In the genomic region with DNA sequence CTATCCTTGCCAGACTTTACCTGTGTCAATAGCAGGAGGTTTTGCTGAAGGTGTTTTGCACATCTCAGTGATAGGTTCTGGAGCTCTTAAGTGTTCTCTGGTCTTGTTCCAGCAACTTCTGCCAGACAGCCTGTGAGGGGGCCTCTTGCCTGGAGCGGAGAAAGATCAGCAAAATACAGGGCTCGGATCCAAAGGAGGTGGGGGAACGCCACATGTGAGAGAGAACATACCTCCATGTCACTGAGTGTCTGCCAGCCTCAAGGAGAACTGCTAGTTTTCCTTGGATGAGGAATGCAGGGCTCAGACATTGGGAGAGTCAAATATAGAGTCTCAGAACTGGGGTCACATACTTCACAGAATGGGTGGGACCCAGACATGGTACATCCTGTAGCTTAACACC, we compare ENCODE assay signal across 13 mouse cellular contexts.
A peak's percentile ranks its signal among the peaks of the same experiment; 100 is the strongest.
DNase-seq lines count a peak whose midpoint lies in the region; ATAC-seq and TF ChIP-seq lines count a peak whose summit lies in the region.
"Had no signal": no experiment of that assay in that cellular context is flagged by ENCODE, and none has a peak within 500 bp of the region (broad histone marks: within the 10 kb centered on the region; RNA-seq: fewer than 3 reads in every experiment).

No protein-coding gene starts in this region.

- no peak for ATAC-seq in kidney, embryonic 15.5 days (replicated peaks; ENCODE audit: low FRiP score)
- ATAC-seq in kidney, embryonic 14.5 days (ENCODE audit: low FRiP score, low TSS enrichment) = no peak
- ATAC-seq in inflammation-experienced regulatory T-cells, adult 6 months = no peak
- ATAC-seq: forebrain, postnatal 0 days had no signal

- no peak overlapping the region for H3K4me2 ChIP-seq in kidney, embryonic 15.5 days
- no peak overlapping the region for H3K4me2 ChIP-seq in kidney, embryonic 14.5 days (replicated peaks; ENCODE audit: low read depth, low read length)
- H3K4me2 ChIP-seq: liver, embryonic 11.5 days; midbrain, embryonic 11.5 days had no signal

- intact Hi-C loops in left cerebral cortex, postnatal 36 days (cut with DNase I) = no loop called here

- no peaks in the 10 kb centered on the region for H3K27me3 ChIP-seq in kidney, embryonic 15.5 days
- H3K27me3 ChIP-seq in kidney, embryonic 14.5 days (ENCODE audit: control insufficient read depth, insufficient read depth, low read length) = no peaks in the 10 kb centered on the region

- DNase-seq in cerebellum, postnatal 10 days = peak; percentile 26 to 45
- no peak for DNase-seq in cerebellum, postnatal 36 days
- peak; percentile 33 for DNase-seq in brain, embryonic 14.5 days (ENCODE audit: low read depth)
- peak; percentile 16 to 25 for DNase-seq in left cerebral cortex, postnatal 36 days (ENCODE audit: low spot score in 2 of 2)
- no peak for DNase-seq in kidney, postnatal 25 days
- DNase-seq: cerebellum, adult 11 months; forebrain, postnatal 0 days; thymus, postnatal 4 days had no signal

- 0 out of 2 replicates have a peak overlapping the region, but pooled peaks have one; percentile 2 for H3K27ac ChIP-seq in kidney, embryonic 15.5 days
- H3K27ac ChIP-seq in kidney, embryonic 14.5 days (ENCODE audit: low read depth, low read length) = no peak overlapping the region

- no peak overlapping the region for H3K4me3 ChIP-seq in kidney, embryonic 15.5 days (replicated peaks)
- H3K4me3 ChIP-seq in kidney, embryonic 14.5 days (ENCODE audit: low read length) = no peak overlapping the region

- TF ChIP-seq CTCF in brain, embryonic 14.5 days (IDR thresholded peaks at IDR 0.05; ENCODE audit: borderline replicate concordance, extremely low read depth, insufficient read depth, insufficient read length) = no peak

- H3K9ac ChIP-seq in kidney, embryonic 15.5 days = no peak overlapping the region
- no peak overlapping the region for H3K9ac ChIP-seq in kidney, embryonic 14.5 days (ENCODE audit: low read depth, low read length)
- H3K9ac ChIP-seq: forebrain, postnatal 0 days had no signal

- no peaks in the 10 kb centered on the region for H3K36me3 ChIP-seq in kidney, embryonic 15.5 days
- H3K36me3 ChIP-seq in kidney, embryonic 14.5 days (ENCODE audit: control insufficient read depth, insufficient read depth, low read length) = no peaks in the 10 kb centered on the region

- 70% methylated on average over 3 of the region's 3 CpGs for WGBS in kidney, embryonic 15.5 days
- WGBS in kidney, embryonic 14.5 days = 85% methylated on average over 3 of the region's 3 CpGs

- no peak for TF ChIP-seq POLR2A in brain, embryonic 14.5 days (IDR thresholded peaks at IDR 0.05; ENCODE audit: borderline replicate concordance, extremely low read depth, insufficient read depth, insufficient read length, poor library complexity, severe bottlenecking)

- peaks cover 3% of the 10 kb centered on the region; the same call in 1 of the 2 replicates for H3K4me1 ChIP-seq in kidney, embryonic 15.5 days
- H3K4me1 ChIP-seq in kidney, embryonic 14.5 days (ENCODE audit: control insufficient read depth, insufficient read depth, low read length) = 0 out of 2 replicates have a peak, but pooled peaks cover 4% of the 10 kb centered on the region

- no peaks in the 10 kb centered on the region for H3K9me3 ChIP-seq in kidney, embryonic 15.5 days (replicated peaks)
- H3K9me3 ChIP-seq in kidney, embryonic 14.5 days (ENCODE audit: control insufficient read depth, low read length) = no peaks in the 10 kb centered on the region

Comparison
In these comparisons a context has a peak if more than half of its experiments do, and no peak if none do; other contexts are left out.
1. DNase-seq: peak in cerebellum, postnatal 10 days (2 of 2), brain, embryonic 14.5 days (single experiment) and left cerebral cortex, postnatal 36 days (2 of 2); none in cerebellum, postnatal 36 days (0 of 2) and kidney, postnatal 25 days (0 of 2).